Mouse (Mus musculus) forebrain, embryonic 10.5 days (tissue): ENCODE data around the gene Cdh20. TPM values are rescaled to one million over a fixed set of nuclear protein-coding genes. Genes with fewer than 3 reads are reported as not detected.
A peak's percentile ranks its signal among the peaks of the same experiment; 100 is the strongest.

ENCODE experiments used
- DNase-seq: peaks from one replicate; pipeline ENCODE4 v3.0.0-alpha.2; 2017; ENCODE audit warnings: low spot score; ENCODE audit errors: extremely low spot score
- H3K27ac ChIP-seq: fragments of 300-500 bp; sonication (generic); 2 replicates; pipeline ENCODE4 v1.5.1; 2016; ENCODE audit warnings: mild to moderate bottlenecking
- H3K27me3 ChIP-seq: fragments of 300-500 bp; sonication (generic); 2 replicates; pipeline ENCODE4 v1.6.1; 2016; ENCODE audit warnings: mild to moderate bottlenecking; ENCODE audit not compliant: poor library complexity, severe bottlenecking
- H3K36me3 ChIP-seq: fragments of 300-500 bp; sonication (generic); replicated peaks from 2 replicates; pipeline ENCODE4 v1.6.1; 2016; ENCODE audit warnings: mild to moderate bottlenecking, moderate library complexity
- H3K4me1 ChIP-seq: fragments of 300-500 bp; sonication (generic); 2 replicates; pipeline ENCODE4 v1.6.1; 2016
- H3K4me3 ChIP-seq: fragments of 300-500 bp; sonication (generic); 2 replicates; pipeline ENCODE4 v1.5.1; 2016; ENCODE audit warnings: mild to moderate bottlenecking, moderate library complexity
- H3K9me3 ChIP-seq: fragments of 300-500 bp; sonication (generic); 2 replicates; pipeline ENCODE4 v1.6.1; 2016; ENCODE audit warnings: mild to moderate bottlenecking, moderate library complexity
- WGBS: fragments of 180-500 bp; shearing (Covaris S2); methylation state at CpG from one replicate; pipeline ENCODE4 v1.1.7; 2016; 5-methylcytosine and 5-hydroxymethylcytosine counted together
- polyA plus RNA-seq: library from polyadenylated mRNA; unstranded; fragments of >200 nt; fragmentation: Nextera tagmentation; extraction: Ambion mirVana; gene quantifications from 2 replicates; pipeline ENCODE4 v1.2.1, GENCODE M21; 2016

Gene Cdh20
- polyA plus RNA-seq, 1 experiment from 2014 or later = 1.9 TPM

DNA sequence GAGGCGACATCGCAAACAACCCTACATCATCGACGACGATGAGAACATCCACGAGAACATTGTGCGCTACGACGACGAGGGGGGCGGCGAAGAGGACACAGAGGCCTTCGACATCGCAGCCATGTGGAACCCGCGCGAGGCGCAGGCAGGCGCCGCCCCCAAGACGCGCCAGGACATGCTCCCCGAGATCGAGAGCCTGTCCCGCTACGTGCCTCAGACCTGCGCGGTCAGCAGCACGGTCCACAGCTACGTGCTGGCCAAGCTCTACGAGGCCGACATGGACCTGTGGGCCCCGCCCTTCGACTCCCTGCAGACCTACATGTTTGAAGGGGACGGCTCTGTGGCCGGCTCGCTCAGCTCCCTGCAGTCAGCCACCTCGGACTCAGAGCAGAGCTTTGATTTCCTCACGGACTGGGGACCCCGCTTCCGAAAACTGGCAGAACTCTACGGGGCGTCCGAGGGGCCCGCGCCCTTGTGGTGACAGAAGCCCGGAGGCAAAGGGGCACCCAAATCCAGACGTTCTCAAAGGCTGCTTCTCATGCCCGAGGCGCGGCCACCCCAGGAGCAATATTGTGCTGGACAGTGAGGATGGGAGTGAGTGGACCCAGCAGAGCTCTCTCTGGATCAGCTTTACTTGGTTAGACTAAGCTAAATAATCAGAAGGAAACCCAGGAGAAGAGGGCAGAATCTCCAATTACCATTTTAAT, 225.7 kb downstream of the Cdh20 start:
- H3K27me3 ChIP-seq = peaks cover 27% of the 10 kb centered on the region
- H3K4me1 ChIP-seq = peaks cover 9% of the 10 kb centered on the region
- H3K27ac ChIP-seq = peak overlapping the region; percentile 80
- H3K36me3 ChIP-seq = no peaks in the 10 kb centered on the region
- peak overlapping the region; percentile 54 for H3K4me3 ChIP-seq
- H3K9me3 ChIP-seq = no peaks in the 10 kb centered on the region
- WGBS = 17% methylated on average over 51 of the region's 51 CpGs
- DNase-seq = peak; percentile 37

GRCm38 (mm10) chr1:104994612-104994986, 226.3 kb downstream of the Cdh20 start:
- DNase-seq = no peak
- Histone ChIP-seq H3K4me3 (peak overlapping the region; percentile 54; the same call in 1 of the 2 replicates), H3K36me3 (no peaks in the 10 kb centered on the region), H3K27ac (no peak overlapping the region), H3K9me3 (no peaks in the 10 kb centered on the region), H3K4me1 (peaks cover 9% of the 10 kb centered on the region), H3K27me3 (peaks cover 27% of the 10 kb centered on the region)
- WGBS = 80% methylated on average over 3 of the region's 3 CpGs

GRCm38 (mm10) chr1:104997814-104998213, 229.5 kb downstream of the Cdh20 start:
- Histone ChIP-seq H3K4me1 (peaks cover 9% of the 10 kb centered on the region), H3K27ac (no peak overlapping the region), H3K36me3 (no peaks in the 10 kb centered on the region), H3K27me3 (peaks cover 22% of the 10 kb centered on the region), H3K4me3 (no peak overlapping the region), H3K9me3 (no peaks in the 10 kb centered on the region)
- WGBS = 74% methylated on average over 2 of the region's 2 CpGs
- no peak for DNase-seq

- WGBS = 76% methylated on average over 1 of the region's 1 CpGs
- Histone ChIP-seq H3K4me1 (no peaks in the 10 kb centered on the region), H3K9me3 (no peaks in the 10 kb centered on the region), H3K27ac (no peak overlapping the region), H3K27me3 (no peaks in the 10 kb centered on the region), H3K36me3 (no peaks in the 10 kb centered on the region), H3K4me3 (no peak overlapping the region)
- DNase-seq = no peak
Measured at GRCm38 (mm10) chr1:105002179-105002578, 233.8 kb downstream of the Cdh20 start.

DNA sequence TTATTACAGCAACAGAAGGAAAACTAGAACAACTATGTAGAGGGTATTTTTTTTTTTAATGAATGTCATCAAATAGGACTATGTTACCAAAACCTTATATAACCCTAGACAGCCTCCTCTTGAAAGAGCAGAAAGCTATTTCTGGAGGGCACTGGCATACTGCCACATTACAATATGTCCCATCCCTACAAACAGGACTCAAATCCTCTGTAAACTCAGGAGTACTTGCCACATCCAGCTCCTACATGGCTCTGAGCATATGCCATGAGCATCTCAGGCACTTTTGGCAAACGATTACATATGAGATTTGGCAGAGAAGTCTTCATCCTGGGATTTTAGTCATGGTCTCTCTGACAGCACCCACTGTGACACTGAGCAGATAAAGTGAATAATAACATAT, 235.5 kb downstream of the Cdh20 start:
- no peak overlapping the region for H3K4me3 ChIP-seq
- H3K9me3 ChIP-seq = no peaks in the 10 kb centered on the region
- DNase-seq = no peak
- H3K27ac ChIP-seq = no peak overlapping the region
- 84% methylated on average over 1 of the region's 1 CpGs for WGBS
- H3K36me3 ChIP-seq = no peaks in the 10 kb centered on the region
- no peaks in the 10 kb centered on the region for H3K27me3 ChIP-seq
- H3K4me1 ChIP-seq = no peaks in the 10 kb centered on the region

DNA sequence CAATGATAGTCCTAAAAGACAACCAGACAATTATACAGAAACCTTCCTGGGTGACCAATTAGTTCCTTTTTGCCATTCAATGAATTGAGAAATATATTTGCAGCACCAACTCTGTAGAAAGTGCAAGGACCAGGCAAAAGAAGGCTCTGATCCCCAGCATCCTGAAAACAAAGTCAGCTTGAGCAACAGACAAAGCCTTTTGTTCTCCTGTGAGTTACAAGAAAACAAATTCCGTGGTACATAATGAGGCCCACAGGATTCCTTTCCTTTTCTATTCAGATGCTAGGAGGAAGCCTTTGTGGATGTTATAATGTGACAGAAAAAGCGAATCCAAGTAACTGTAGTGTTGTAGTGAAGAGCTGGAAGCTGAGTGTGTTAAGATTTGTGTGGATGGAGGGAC, 244.3 kb downstream of the Cdh20 start:
- Histone ChIP-seq H3K4me3 (no peak overlapping the region), H3K4me1 (peaks cover 15% of the 10 kb centered on the region), H3K27me3 (no peaks in the 10 kb centered on the region), H3K27ac (no peak overlapping the region), H3K36me3 (no peaks in the 10 kb centered on the region), H3K9me3 (no peaks in the 10 kb centered on the region)
- DNase-seq = no peak
- 5% methylated on average over 2 of the region's 2 CpGs for WGBS

GRCm38 (mm10) chr1:105013291-105013690, 245.0 kb downstream of the Cdh20 start:
- Histone ChIP-seq H3K9me3 (no peaks in the 10 kb centered on the region), H3K36me3 (no peaks in the 10 kb centered on the region), H3K4me1 (peaks cover 15% of the 10 kb centered on the region), H3K27ac (no peak overlapping the region), H3K4me3 (no peak overlapping the region), H3K27me3 (no peaks in the 10 kb centered on the region)
- 71% methylated on average over 1 of the region's 1 CpGs for WGBS
- no peak for DNase-seq

DNA sequence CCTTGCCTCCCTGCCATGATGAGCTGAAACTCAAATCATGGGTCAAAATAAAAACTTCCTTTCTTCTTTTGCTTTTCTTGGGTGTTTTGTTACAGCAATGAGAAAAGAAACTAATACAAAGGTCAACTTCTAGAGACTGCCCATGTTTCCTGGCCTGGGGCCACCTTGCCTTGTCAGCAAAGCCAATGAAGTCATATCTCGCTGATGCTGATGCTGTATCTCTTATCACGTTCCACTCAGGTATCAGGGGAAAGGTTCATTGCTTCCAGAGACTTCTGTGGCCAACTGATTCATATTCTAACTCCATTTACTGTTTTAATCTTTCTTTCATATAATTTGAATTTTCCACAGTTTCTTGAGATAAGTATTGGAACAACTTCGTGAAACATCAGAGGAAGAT, 273.3 kb downstream of the Cdh20 start:
- 92% methylated on average over 3 of the region's 3 CpGs for WGBS
- H3K36me3 ChIP-seq = no peaks in the 10 kb centered on the region
- DNase-seq = no peak
- H3K4me3 ChIP-seq = no peak overlapping the region
- peaks cover 9% of the 10 kb centered on the region for H3K4me1 ChIP-seq
- H3K9me3 ChIP-seq = no peaks in the 10 kb centered on the region
- H3K27me3 ChIP-seq = no peaks in the 10 kb centered on the region
- H3K27ac ChIP-seq = no peak overlapping the region
